Mouse (Mus musculus) ovary, adult 2 months (tissue): ENCODE data around the gene Rps17. TPM values are rescaled to one million over a fixed set of nuclear protein-coding genes. Genes with fewer than 3 reads are reported as not detected.

Experiments
- polyA plus RNA-seq: library from polyadenylated mRNA; depleted of rRNA; stranded (reverse); fragments of >200 nt; gene quantifications from 2 replicates; pipeline ENCODE4 v1.2.3, GENCODE M21; 2012; rRNA removed

Gene Rps17
- polyA plus RNA-seq: 1,858 and 2,007 TPM in 2 replicates

GRCm38 (mm10) chr7:81344544-81345446 is at the start of gene Rps17:
Gene Rps17, minus strand, starts transcription at chr7:81345254.

Other genes with a start within 250 kb of the Rps17 start
- gene Slc28a1, start 230.5 kb downstream of the Rps17 start, polyA plus RNA-seq: 1.0 and 1.5 TPM in 2 replicates
- gene Pde8a, start 131.7 kb downstream of the Rps17 start, polyA plus RNA-seq: 21.3 and 23.5 TPM in 2 replicates
- gene Cpeb1, start 110.2 kb upstream of the Rps17 start, polyA plus RNA-seq: 8.5 and 12.8 TPM in 2 replicates
- gene Ap3b2, start 148.7 kb upstream of the Rps17 start, polyA plus RNA-seq: 18.9 and 19.1 TPM in 2 replicates
- 7.9 and 22.9 TPM in 2 replicates for gene BC048679, start 153.0 kb upstream of the Rps17 start, polyA plus RNA-seq
- gene Fsd2, start 221.7 kb upstream of the Rps17 start, polyA plus RNA-seq: 0.45 and 0.81 TPM in 2 replicates
- gene Whamm, start 226.0 kb upstream of the Rps17 start, polyA plus RNA-seq: 30.4 and 58.0 TPM in 2 replicates